In the genomic region with DNA sequence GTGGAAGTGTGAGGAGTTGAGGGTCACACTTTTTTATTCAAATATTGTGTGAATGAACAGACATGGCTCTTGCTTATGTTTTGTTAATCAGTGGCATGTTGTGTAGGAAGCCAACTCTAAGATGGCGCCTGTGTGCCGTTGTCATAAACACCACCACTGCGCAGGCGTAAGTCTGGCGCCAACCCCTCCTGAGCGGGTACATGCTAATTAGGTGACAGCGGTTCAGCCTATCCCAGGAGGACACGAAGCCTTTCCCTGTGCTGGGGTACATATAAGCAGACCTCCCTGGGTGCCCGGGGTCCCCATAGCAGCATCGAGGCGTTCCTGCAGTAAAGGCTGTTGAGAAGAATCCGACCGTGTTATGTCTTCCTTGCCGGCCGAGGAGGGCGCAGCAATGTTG, we compare ENCODE assay signal across 1 mouse cellular context. TPM values are rescaled to one million over a fixed set of nuclear protein-coding genes. Genes with fewer than 3 reads are reported as not detected.
"Had no signal": no experiment of that assay in that cellular context is flagged by ENCODE, and none has a peak within 500 bp of the region (broad histone marks: within the 10 kb centered on the region; RNA-seq: fewer than 3 reads in every experiment).

No protein-coding gene starts in this region.

RNA-seq across cellular contexts. Expression of a gene that starts 32.7 kb away (rescaled TPM):
- polyA plus RNA-seq: inflammation-experienced regulatory T-cells, adult 6 months had no signal
